Mouse (Mus musculus) forebrain, embryonic 13.5 days (tissue): ENCODE measurements at regions not wholly inside any gene's neighbourhood (a gene's known extent, or its start where the extent isn't known, plus 50 kb on each side); places are given as distances from the start of the nearest gene placed in this dataset.

Source experiments
- ATAC-seq: fragments of 200-750 bp; cut with Nextera tagmentation; 2 replicates; pipeline ENCODE4 v1.8.0; 2017
- H3K27ac ChIP-seq: fragments of 300-500 bp; sonication (generic); 2 replicates; pipeline ENCODE4 v1.5.1; 2015; ENCODE audit warnings: inconsistent platforms, mild to moderate bottlenecking, moderate library complexity
- H3K27me3 ChIP-seq: fragments of 300-500 bp; sonication (generic); 2 replicates; pipeline ENCODE4 v1.6.1; 2015; ENCODE audit warnings: mild to moderate bottlenecking, inconsistent platforms
- H3K36me3 ChIP-seq: fragments of 300-500 bp; sonication (generic); 2 replicates; pipeline ENCODE4 v1.6.1; 2015; ENCODE audit warnings: mild to moderate bottlenecking, inconsistent platforms; ENCODE audit not compliant: poor library complexity, severe bottlenecking
- H3K4me1 ChIP-seq: fragments of 300-500 bp; sonication (generic); 2 replicates; pipeline ENCODE4 v1.6.1; 2015; ENCODE audit warnings: inconsistent platforms
- H3K4me2 ChIP-seq: fragments of 300-500 bp; sonication (generic); 2 replicates; pipeline ENCODE4 v1.6.1; 2015; ENCODE audit warnings: inconsistent platforms, mild to moderate bottlenecking, moderate library complexity
- H3K4me3 ChIP-seq: fragments of 300-500 bp; sonication (generic); 2 replicates; pipeline ENCODE4 v1.5.1; 2015; ENCODE audit warnings: mild to moderate bottlenecking, inconsistent platforms
- H3K9ac ChIP-seq: fragments of 300-500 bp; sonication (generic); 2 replicates; pipeline ENCODE4 v1.6.1; 2015; ENCODE audit warnings: mild to moderate bottlenecking, inconsistent platforms
- H3K9me3 ChIP-seq: fragments of 300-500 bp; sonication (generic); replicated peaks from 2 replicates; pipeline ENCODE4 v1.6.1; 2016; ENCODE audit warnings: inconsistent platforms
- WGBS: fragments of 180-500 bp; shearing (Covaris S2); methylation state at CpG from one replicate; pipeline ENCODE4 v1.1.7; 2015; 5-methylcytosine and 5-hydroxymethylcytosine counted together

DNA sequence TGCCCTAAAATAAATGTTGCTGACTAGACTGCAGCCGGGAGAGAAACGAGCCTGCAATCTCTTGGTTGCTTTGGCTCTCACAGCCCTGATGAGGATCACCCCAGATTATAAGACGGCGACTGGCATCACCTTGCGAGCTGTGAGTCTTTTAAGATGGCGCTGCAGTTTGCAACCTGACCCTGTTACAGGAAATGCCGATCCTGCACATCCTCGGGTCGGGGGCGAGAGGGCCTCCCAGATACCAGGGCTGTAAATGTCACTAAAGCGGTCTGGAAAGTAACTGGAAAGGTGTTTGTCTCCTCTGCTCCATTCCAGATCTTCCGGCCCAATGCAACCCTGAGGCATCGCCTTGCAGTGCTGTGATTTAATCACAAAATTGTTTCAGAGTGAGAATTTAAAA, 53.4 kb downstream of the Cartpt start:
- Histone ChIP-seq H3K9me3 (no peaks in the 10 kb centered on the region), H3K27ac (no peak overlapping the region), H3K4me3 (no peak overlapping the region), H3K36me3 (no peaks in the 10 kb centered on the region), H3K4me1 (no peaks in the 10 kb centered on the region), H3K27me3 (no peaks in the 10 kb centered on the region), H3K9ac (no peak overlapping the region), H3K4me2 (no peak overlapping the region)
- ATAC-seq = no peak
- 73% methylated on average over 13 of the region's 13 CpGs for WGBS

DNA sequence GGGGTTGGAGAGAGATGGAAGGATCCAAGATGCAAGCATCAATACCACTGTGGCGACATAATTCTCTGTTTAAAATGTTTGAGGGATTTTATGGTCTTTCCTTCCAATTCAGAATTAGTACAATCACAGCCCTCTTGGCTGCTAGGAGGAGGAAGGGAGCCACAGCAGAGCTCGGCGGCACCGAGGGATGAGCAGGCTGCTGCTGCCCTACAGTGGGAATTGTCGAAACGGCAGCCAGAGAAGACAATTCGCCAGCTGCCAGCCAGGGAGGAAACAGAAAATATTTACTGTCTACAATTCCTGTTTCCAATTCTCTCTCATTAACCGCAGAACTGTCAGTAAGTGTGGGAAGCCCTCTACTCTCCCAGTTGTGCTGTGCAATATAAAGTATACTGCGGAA, 58.3 kb downstream of the Cartpt start:
- no peak overlapping the region for H3K9ac ChIP-seq
- ATAC-seq = peak; percentile 86
- no peaks in the 10 kb centered on the region for H3K27me3 ChIP-seq
- H3K9me3 ChIP-seq = no peaks in the 10 kb centered on the region
- H3K4me1 ChIP-seq = peaks cover 5% of the 10 kb centered on the region; the same call in 1 of the 2 replicates
- no peak overlapping the region for H3K4me2 ChIP-seq
- H3K4me3 ChIP-seq = no peak overlapping the region
- H3K36me3 ChIP-seq = no peaks in the 10 kb centered on the region
- H3K27ac ChIP-seq = no peak overlapping the region
- WGBS = 49% methylated on average over 9 of the region's 9 CpGs

DNA sequence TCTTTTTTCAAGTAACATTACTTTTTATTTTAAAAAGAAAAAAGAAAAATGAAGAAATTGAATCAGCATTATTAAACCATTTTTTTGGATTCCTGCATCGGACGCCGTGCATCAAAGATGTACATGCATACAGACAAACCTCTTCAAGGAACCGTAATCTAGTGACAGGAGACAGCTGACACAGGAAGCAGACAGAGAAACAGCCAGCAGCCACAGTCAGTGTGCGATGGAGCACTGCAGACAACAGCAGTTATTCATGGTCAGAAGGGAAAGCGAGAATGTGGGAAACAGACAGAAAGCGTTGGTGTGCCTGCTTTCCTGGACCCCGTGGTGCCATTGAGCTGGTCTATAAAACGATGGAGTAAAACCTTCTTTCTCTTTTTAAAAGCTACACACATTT, 61.4 kb downstream of the Cartpt start:
- Histone ChIP-seq H3K9me3 (peaks cover 1% of the 10 kb centered on the region; the same call in 1 of the 2 replicates), H3K36me3 (no peaks in the 10 kb centered on the region), H3K4me3 (no peak overlapping the region), H3K27ac (no peak overlapping the region), H3K9ac (no peak overlapping the region), H3K4me1 (peaks cover 7% of the 10 kb centered on the region; the same call in 1 of the 2 replicates), H3K4me2 (no peak overlapping the region), H3K27me3 (no peaks in the 10 kb centered on the region)
- ATAC-seq = no peak
- 73% methylated on average over 9 of the region's 9 CpGs for WGBS

DNA sequence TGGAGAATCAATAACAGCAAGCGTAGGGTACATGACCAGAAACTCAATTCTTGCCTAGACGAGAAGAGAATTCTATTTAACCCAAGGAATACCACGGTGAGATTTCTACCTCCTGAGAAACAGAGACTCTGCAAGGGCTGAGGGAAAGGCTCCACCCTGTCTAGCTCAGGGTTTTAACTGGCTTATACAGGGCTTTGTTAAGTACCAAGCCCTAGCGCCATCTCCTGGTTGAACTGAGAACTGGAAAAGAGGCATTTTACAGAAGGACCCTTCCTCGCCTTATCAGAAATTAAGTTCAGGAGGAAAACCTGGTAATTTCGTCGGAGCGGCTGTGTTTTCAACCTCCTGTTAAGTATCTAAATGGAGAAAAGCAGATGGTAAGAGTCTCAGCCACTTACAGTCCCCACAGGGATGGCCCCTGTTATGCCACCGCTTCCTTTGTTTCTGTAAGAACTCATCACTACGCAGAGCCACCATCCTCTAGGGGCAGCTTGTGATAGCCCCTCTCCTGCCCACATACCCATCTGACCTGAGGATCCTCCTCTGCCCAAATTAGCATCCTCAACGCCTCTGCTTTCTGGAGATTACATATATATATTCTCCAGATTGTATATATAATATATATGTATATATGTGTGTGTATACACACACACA, 63.0 kb downstream of the Cartpt start:
- Histone ChIP-seq H3K9me3 (peaks cover 14% of the 10 kb centered on the region), H3K9ac (no peak overlapping the region), H3K27me3 (no peaks in the 10 kb centered on the region), H3K27ac (no peak overlapping the region), H3K4me2 (no peak overlapping the region), H3K4me3 (no peak overlapping the region), H3K4me1 (peaks cover 7% of the 10 kb centered on the region; the same call in 1 of the 2 replicates), H3K36me3 (no peaks in the 10 kb centered on the region)
- peak; percentile 90 for ATAC-seq
- WGBS = 32% methylated on average over 11 of the region's 11 CpGs

DNA sequence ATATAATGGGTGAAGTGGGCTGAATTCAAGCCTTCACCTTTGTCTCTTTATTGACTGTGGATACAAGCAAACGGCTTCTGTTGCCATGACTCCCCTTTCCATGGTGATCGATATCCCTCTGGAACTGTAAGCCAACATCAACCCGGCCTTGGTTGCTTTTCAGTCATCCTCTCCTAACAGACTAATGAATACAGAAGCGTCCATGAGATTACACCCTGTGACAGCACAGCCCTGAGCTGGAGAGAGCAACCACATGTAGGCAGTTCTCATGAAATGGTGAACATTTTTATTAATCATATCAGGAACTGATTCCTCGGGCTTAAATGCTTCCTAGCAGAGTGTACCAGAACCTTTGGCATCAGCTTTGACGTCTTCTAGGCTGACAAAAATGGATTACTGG, 63.7 kb downstream of the Cartpt start:
- no peak overlapping the region for H3K27ac ChIP-seq
- no peaks in the 10 kb centered on the region for H3K27me3 ChIP-seq
- peaks cover 7% of the 10 kb centered on the region; the same call in 1 of the 2 replicates for H3K4me1 ChIP-seq
- no peak overlapping the region for H3K4me2 ChIP-seq
- H3K36me3 ChIP-seq = no peaks in the 10 kb centered on the region
- H3K9me3 ChIP-seq = peaks cover 14% of the 10 kb centered on the region
- H3K4me3 ChIP-seq = no peak overlapping the region
- 66% methylated on average over 6 of the region's 6 CpGs for WGBS
- peak; percentile 41 for ATAC-seq
- no peak overlapping the region for H3K9ac ChIP-seq

DNA sequence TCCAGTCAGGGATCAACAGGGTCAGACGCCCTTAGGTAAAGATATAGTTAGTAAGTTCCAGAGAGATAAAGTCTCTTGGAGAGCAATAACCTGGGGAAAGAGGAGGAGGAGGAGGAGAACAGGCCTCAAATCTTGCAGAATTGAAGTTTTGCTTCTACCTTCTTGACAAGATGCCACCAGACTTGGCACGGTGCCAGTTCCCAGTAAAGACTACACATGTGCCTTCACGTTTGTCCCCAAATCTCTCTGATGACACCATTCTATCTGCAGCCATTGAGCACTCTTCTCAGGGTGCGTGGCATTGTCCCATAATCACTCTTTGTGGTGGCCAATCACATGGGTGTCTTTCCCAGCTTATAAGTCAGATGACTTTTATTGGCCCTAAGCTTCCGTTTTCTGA, 64.3 kb downstream of the Cartpt start:
- no peak for ATAC-seq
- H3K27ac ChIP-seq = no peak overlapping the region
- H3K4me1 ChIP-seq = peaks cover 7% of the 10 kb centered on the region; the same call in 1 of the 2 replicates
- H3K4me2 ChIP-seq = no peak overlapping the region
- H3K27me3 ChIP-seq = no peaks in the 10 kb centered on the region
- no peak overlapping the region for H3K9ac ChIP-seq
- 80% methylated on average over 5 of the region's 5 CpGs for WGBS
- H3K4me3 ChIP-seq = no peak overlapping the region
- H3K36me3 ChIP-seq = no peaks in the 10 kb centered on the region
- H3K9me3 ChIP-seq = peaks cover 14% of the 10 kb centered on the region

DNA sequence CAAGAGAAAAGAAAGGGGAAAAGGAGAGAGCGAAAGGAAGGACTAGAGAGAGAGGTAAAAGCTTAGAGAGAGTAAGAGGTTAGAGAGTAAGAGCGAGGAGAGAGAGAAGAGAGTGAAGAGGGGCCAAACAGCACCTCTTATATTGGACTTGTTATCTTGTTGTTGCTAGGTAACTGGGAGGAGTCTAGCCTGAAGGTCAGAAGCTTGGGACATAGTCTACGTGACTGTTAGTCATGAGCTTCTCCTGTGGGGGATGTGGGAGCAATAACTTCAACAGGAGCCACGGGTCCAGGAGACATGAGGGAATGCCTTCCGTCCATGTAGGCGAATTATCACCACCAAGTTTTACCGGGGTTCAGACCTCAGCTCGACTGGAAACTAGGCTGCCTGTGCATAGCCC, 65.4 kb downstream of the Cartpt start:
- Histone ChIP-seq H3K9me3 (peaks cover 14% of the 10 kb centered on the region), H3K27ac (no peak overlapping the region), H3K27me3 (no peaks in the 10 kb centered on the region), H3K4me1 (peaks cover 7% of the 10 kb centered on the region; the same call in 1 of the 2 replicates), H3K4me3 (no peak overlapping the region), H3K36me3 (no peaks in the 10 kb centered on the region), H3K9ac (no peak overlapping the region), H3K4me2 (no peak overlapping the region)
- ATAC-seq = no peak
- 92% methylated on average over 8 of the region's 8 CpGs for WGBS

DNA sequence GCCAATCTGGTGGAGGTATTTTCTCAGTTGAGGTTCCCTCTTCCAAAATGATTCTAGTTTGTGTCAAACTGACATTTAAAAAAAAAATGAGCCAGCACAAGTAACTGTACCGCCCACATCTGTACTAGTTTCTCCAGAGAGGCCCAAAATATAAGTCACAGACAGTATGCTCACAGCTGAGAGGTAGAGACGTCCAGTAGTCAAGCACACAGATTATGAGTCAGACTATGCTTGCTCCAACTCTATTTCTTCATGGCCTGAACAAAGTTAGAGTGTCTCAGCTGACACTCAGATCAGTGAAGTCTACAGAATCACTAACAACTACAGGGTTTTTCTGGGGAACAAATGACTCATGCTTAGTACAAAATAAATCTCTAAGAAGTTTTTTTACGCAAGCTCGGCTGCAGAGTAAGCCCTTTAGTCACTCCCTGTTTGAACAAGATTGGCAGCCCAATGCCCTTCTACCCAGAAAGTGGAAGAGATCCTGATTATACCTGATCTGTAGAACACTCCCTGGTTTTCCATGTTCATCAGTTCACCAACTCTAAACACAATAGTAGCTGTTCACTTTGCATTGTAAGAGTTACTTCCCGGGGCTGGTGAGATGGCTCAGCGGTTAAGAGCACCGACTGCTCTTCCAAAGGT, 70.7 kb downstream of the Cartpt start:
- no peak for ATAC-seq
- WGBS = 86% methylated on average over 7 of the region's 7 CpGs
- Histone ChIP-seq H3K27me3 (no peaks in the 10 kb centered on the region), H3K4me2 (no peak overlapping the region), H3K9me3 (peaks cover 14% of the 10 kb centered on the region), H3K27ac (no peak overlapping the region), H3K9ac (no peak overlapping the region), H3K4me1 (no peaks in the 10 kb centered on the region), H3K4me3 (no peak overlapping the region), H3K36me3 (no peaks in the 10 kb centered on the region)

DNA sequence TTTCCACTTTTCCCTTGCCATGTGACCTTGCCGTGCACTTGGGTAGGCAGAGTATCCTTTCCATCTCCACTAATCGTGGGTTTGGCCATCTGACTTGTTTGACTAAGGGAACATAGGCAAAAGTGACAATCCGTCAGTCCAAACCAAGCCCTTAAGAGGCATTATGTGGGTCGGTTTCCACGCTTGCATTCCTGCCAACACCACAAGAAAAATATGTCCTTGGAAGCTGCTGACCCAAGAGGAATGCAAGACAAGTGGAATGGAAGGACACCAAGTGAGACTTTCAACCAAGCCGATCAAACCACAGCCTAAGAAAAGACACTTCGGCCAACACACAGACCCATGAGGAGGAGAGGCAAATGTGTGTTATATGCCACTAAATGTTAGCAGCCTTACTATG, 73.3 kb downstream of the Cartpt start:
- Histone ChIP-seq H3K4me3 (no peak overlapping the region), H3K9ac (no peak overlapping the region), H3K27me3 (no peaks in the 10 kb centered on the region), H3K4me2 (no peak overlapping the region), H3K27ac (no peak overlapping the region), H3K9me3 (no peaks in the 10 kb centered on the region), H3K36me3 (no peaks in the 10 kb centered on the region), H3K4me1 (no peaks in the 10 kb centered on the region)
- no peak for ATAC-seq
- WGBS = 92% methylated on average over 7 of the region's 7 CpGs

DNA sequence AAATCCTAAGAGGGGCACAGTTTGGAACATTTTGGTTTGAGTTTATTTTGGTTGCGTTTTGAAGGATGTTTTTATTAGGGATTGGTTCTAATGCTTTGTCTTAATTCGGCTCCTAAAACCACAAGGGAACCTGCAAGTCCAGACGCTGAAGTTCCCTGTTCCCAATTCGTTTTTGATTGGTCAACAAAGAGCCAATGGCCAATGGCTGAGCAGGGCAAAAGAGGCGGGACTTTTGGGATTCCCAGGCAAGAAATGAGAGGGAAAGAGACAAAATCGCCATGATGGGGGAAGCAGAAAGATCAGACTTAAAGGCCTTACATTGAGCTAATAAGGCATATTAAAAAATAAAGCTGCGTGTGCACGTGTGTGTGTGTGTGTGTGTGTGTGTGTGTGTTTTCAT, 76.3 kb downstream of the Cartpt start:
- WGBS = 68% methylated on average over 8 of the region's 8 CpGs
- H3K9me3 ChIP-seq = no peaks in the 10 kb centered on the region
- no peaks in the 10 kb centered on the region for H3K4me1 ChIP-seq
- no peak overlapping the region for H3K27ac ChIP-seq
- H3K36me3 ChIP-seq = no peaks in the 10 kb centered on the region
- no peak overlapping the region for H3K4me2 ChIP-seq
- no peak overlapping the region for H3K4me3 ChIP-seq
- no peak for ATAC-seq
- no peak overlapping the region for H3K9ac ChIP-seq
- no peaks in the 10 kb centered on the region for H3K27me3 ChIP-seq

DNA sequence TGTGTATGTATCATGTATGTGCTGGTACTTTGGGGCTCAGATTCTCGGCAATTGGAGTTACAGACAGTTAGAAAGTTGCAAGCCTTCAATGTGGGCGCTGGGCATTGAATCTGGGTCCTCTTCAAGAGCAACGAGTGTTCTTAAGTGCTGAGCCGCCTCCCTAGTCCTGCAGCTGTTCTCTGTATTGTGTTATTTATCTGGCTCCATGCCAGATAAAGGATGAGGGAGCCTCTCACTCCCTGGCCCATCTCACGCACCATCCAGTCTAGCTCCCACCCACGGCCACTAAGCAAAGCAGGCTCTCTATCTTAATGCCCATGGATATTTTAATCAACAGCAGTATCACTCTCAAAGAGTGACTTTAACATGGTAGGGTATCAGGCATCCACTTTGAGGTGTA, 84.2 kb downstream of the Cartpt start:
- Histone ChIP-seq H3K9ac (no peak overlapping the region), H3K27me3 (no peaks in the 10 kb centered on the region), H3K4me2 (no peak overlapping the region), H3K4me3 (no peak overlapping the region), H3K27ac (no peak overlapping the region), H3K9me3 (no peaks in the 10 kb centered on the region), H3K4me1 (peaks cover 25% of the 10 kb centered on the region), H3K36me3 (no peaks in the 10 kb centered on the region)
- ATAC-seq = no peak
- 37% methylated on average over 6 of the region's 6 CpGs for WGBS

DNA sequence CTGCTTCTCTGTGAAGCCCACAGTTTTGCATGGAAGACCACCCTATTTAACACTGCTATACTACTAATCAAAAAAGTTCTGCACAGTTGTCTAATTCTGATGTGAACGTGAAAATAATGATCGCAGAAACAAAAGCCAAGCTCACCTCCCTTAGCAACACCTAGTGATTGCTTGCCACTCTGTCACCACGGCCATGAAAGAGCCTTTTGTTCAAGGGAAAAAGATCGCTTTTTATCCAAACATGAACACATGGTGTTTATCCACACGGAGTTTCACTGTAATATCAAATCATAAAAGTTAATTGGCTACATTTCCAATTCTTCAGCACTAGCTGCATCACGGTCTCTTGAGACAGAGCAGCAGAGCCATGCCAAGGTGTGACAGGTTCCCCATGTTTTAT, 85.1 kb downstream of the Cartpt start:
- Histone ChIP-seq H3K27me3 (no peaks in the 10 kb centered on the region), H3K36me3 (no peaks in the 10 kb centered on the region), H3K9me3 (no peaks in the 10 kb centered on the region), H3K4me3 (no peak overlapping the region), H3K27ac (no peak overlapping the region), H3K4me1 (peaks cover 25% of the 10 kb centered on the region), H3K4me2 (no peak overlapping the region), H3K9ac (no peak overlapping the region)
- no peak for ATAC-seq
- 41% methylated on average over 6 of the region's 6 CpGs for WGBS

DNA sequence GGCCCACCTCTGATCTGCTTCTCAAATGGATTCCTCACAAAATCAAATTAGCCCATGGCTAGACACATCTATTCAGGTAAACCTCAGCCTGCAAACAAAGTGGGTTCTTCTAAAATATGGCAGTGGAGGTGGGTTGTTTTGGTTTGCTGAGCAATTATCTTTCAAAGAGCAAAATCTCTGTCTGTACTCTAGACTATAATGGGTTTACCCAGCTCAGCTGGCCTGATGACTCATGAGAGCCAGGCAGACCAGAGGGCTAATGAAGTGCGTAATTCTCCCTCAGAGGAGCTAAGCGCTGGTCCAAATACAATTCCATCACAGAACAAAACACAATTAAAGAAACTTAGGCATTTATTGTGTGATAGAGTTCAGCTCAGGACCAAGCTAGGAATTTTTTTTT, 86.1 kb downstream of the Cartpt start:
- no peak for ATAC-seq

More for the DNA sequence above, 86.1 kb downstream of the Cartpt start:
- no peaks in the 10 kb centered on the region for H3K9me3 ChIP-seq
- no peak overlapping the region for H3K4me2 ChIP-seq
- H3K9ac ChIP-seq = no peak overlapping the region
- no peak overlapping the region for H3K27ac ChIP-seq
- peaks cover 25% of the 10 kb centered on the region for H3K4me1 ChIP-seq
- WGBS = 33% methylated on average over 2 of the region's 2 CpGs
- H3K4me3 ChIP-seq = no peak overlapping the region
- H3K27me3 ChIP-seq = no peaks in the 10 kb centered on the region
- no peaks in the 10 kb centered on the region for H3K36me3 ChIP-seq
